Mouse (Mus musculus): ENCODE measurements around the gene Tnrc6b. TPM values are rescaled to one million over a fixed set of nuclear protein-coding genes. Genes with fewer than 3 reads are reported as not detected.

Gene Tnrc6b
- total and polyA plus RNA-seq, 3 experiments: 7.8 to 13.9 (median 8.0) TPM

DNA sequence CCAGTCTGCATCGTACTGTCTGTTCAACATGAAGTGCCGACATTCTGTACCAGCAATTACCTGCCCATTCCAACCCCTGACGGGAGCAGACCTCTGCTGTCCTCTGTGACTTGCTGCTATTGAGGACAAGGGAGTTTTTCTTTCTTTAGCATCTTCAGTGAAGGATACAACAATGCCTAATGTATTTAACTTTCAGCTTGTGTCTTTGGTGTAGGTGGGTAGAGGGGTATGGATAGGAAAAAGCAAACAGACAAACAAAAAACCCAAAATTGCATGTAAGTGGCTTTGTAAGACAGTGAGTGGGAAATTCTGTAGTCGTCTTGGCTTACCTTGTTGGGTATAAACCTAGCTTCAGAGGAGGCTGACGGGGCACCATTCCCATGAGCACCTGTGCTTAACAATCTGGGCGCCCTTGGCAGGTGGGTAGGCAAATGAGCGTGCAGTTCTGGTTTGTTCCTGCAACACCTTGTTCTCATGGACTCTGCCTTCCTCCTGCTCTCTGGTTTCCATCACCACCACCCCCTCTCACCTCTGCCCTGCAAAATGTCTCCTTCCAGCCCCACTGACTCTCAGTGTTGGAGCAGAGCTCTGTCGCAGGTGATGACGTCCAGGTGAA lies 220.3 kb downstream of the Tnrc6b start:
- no peak overlapping the region for H3K27ac ChIP-seq (ENCODE audit: control insufficient read depth, low read depth, low read length)
- TF ChIP-seq NRF1 (IDR thresholded peaks at IDR 0.05; ENCODE audit: insufficient read depth, low read depth, low read length, poor library complexity, severe bottlenecking) (no peak), MEF2A (IDR thresholded peaks at IDR 0.05; ENCODE audit: extremely low read depth, insufficient replicate concordance, low read depth, low read length, poor library complexity, severe bottlenecking) (no peak), TCF12 (IDR thresholded peaks at IDR 0.05; ENCODE audit: low read depth, low read length) (no peak), ZMIZ1 (IDR thresholded peaks at IDR 0.05; ENCODE audit: low read depth, low read length) (no peak), JUND (IDR thresholded peaks at IDR 0.05; ENCODE audit: low read depth, low read length) (no peak), NELFE (IDR thresholded peaks at IDR 0.05; ENCODE audit: low read depth, low read length) (no peak), USF2 (IDR thresholded peaks at IDR 0.05; ENCODE audit: borderline replicate concordance in 1 of 2, insufficient read depth in 1 of 2, low read depth in 1 of 2, low read length in 2 of 2) (no peak), POLR2AphosphoS5 (IDR thresholded peaks at IDR 0.05; ENCODE audit: borderline replicate concordance, low read depth, low read length) (no peak), POLR2AphosphoS2 (IDR thresholded peaks at IDR 0.05; ENCODE audit: low read length) (no peak), GABPA (IDR thresholded peaks at IDR 0.05; ENCODE audit: low read depth, low read length) (no peak), E2F4 (IDR thresholded peaks at IDR 0.05; ENCODE audit: borderline replicate concordance, low read depth, low read length) (no peak), ETS1 (IDR thresholded peaks at IDR 0.05; ENCODE audit: low read depth, low read length) (no peak), USF1 (IDR thresholded peaks at IDR 0.05; ENCODE audit: low read depth, low read length) (no peak), MAFK (IDR thresholded peaks at IDR 0.05; ENCODE audit: borderline replicate concordance, low read depth, low read length) (no peak), ELF1 (IDR thresholded peaks at IDR 0.05; ENCODE audit: low read depth, low read length) (no peak), ZC3H11A (IDR thresholded peaks at IDR 0.05; ENCODE audit: low read depth, low read length) (no peak), MAX (IDR thresholded peaks at IDR 0.05; ENCODE audit: low read length) (no peak), RAD21 (IDR thresholded peaks at IDR 0.05; ENCODE audit: low read depth, low read length) (no peak), MYC (IDR thresholded peaks at IDR 0.05; ENCODE audit: low read depth, low read length) (no peak)

DNA sequence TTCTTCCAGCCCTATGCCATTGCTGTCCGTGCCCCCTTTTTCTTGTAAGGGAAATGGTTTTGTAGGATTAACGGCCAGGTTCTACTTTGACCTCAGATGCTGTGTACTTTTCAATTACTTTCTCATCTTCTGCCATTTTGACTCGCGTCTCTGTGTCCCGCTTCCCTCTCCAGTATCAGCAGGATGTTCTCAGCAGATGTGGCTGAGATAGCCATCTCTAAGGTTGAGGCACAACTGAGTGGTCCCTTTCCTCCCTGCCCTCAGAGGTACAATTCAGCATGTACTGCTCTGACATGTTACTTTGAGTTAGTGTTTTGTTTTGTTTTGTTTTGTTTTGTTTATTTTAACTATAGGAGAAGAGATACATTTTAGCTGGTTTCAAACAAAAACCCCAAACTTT lies 223.7 kb downstream of the Tnrc6b start:
- H3K4me3 ChIP-seq (ENCODE audit: control insufficient read depth in 1 of 2, insufficient read depth in 1 of 2, low read depth in 2 of 2, low read length in 2 of 2): no peak overlapping the region
- no peak for TF ChIP-seq POLR2AphosphoS2 (IDR thresholded peaks at IDR 0.05; ENCODE audit: low read length)
- TF ChIP-seq UBTF (IDR thresholded peaks at IDR 0.05; ENCODE audit: borderline replicate concordance, insufficient read depth, low read depth, low read length): no peak
- no peak for TF ChIP-seq MAZ (IDR thresholded peaks at IDR 0.05; ENCODE audit: low read depth, low read length)
- no peak for TF ChIP-seq RCOR1 (IDR thresholded peaks at IDR 0.05; ENCODE audit: low read depth, low read length)
- no peak for TF ChIP-seq JUND (IDR thresholded peaks at IDR 0.05; ENCODE audit: low read depth, low read length)
- no peak for TF ChIP-seq CHD2 (IDR thresholded peaks at IDR 0.05; ENCODE audit: low read length)
- TF ChIP-seq USF1 (IDR thresholded peaks at IDR 0.05; ENCODE audit: low read depth, low read length): no peak
- TF ChIP-seq MYC (IDR thresholded peaks at IDR 0.05; ENCODE audit: low read depth, low read length): no peak
- TF ChIP-seq RAD21 (IDR thresholded peaks at IDR 0.05; ENCODE audit: low read depth, low read length): no peak
- TF ChIP-seq ZMIZ1 (IDR thresholded peaks at IDR 0.05; ENCODE audit: low read depth, low read length): no peak
- TF ChIP-seq SMC3 (IDR thresholded peaks at IDR 0.05; ENCODE audit: low read depth, low read length): no peak
- TF ChIP-seq E2F4 (IDR thresholded peaks at IDR 0.05; ENCODE audit: borderline replicate concordance, low read depth, low read length): no peak
- no peak for TF ChIP-seq TCF12 (IDR thresholded peaks at IDR 0.05; ENCODE audit: low read depth, low read length)
- no peak for TF ChIP-seq BHLHE40 (IDR thresholded peaks at IDR 0.05; ENCODE audit: borderline replicate concordance, low read depth, low read length)
- no peak for TF ChIP-seq NELFE (IDR thresholded peaks at IDR 0.05; ENCODE audit: low read depth, low read length)
- no peak for TF ChIP-seq GATA1 (IDR thresholded peaks at IDR 0.05; ENCODE audit: low read depth, low read length)
- H3K79me2 ChIP-seq (ENCODE audit: control insufficient read depth, insufficient read depth, low read length, poor library complexity): no peaks in the 10 kb centered on the region
- no peak for DNase-seq (ENCODE audit: low read depth, low spot score)
- no peaks in the 10 kb centered on the region; a peak in 1 of 4 replicates for H3K36me3 ChIP-seq (ENCODE audit: control insufficient read depth in 1 of 2, insufficient read depth in 2 of 2, low read length in 2 of 2)
- H3K9me3 ChIP-seq (replicated peaks; ENCODE audit: insufficient read depth, low read length): no peaks in the 10 kb centered on the region
- no peak overlapping the region for H3K27ac ChIP-seq (ENCODE audit: control insufficient read depth, low read depth, low read length)
- H3K4me1 ChIP-seq (ENCODE audit: control insufficient read depth in 1 of 2, insufficient read depth in 2 of 2, low read length in 2 of 2): no peaks in the 10 kb centered on the region
- no peaks in the 10 kb centered on the region for H3K27me3 ChIP-seq (ENCODE audit: control insufficient read depth in 1 of 2, insufficient read depth in 2 of 2, low read length in 2 of 2)
- no peak overlapping the region for H3K9ac ChIP-seq (ENCODE audit: control insufficient read depth, low read depth, low read length, poor library complexity, severe bottlenecking)

More for the DNA sequence above, 220.3 kb downstream of the Tnrc6b start:
- Histone ChIP-seq H3K27me3 (ENCODE audit: control insufficient read depth in 1 of 2, insufficient read depth in 2 of 2, low read length in 2 of 2) (no peaks in the 10 kb centered on the region), H3K4me1 (ENCODE audit: control insufficient read depth in 1 of 2, insufficient read depth in 2 of 2, low read length in 2 of 2) (no peaks in the 10 kb centered on the region), H3K9me3 (replicated peaks; ENCODE audit: insufficient read depth, low read length) (no peaks in the 10 kb centered on the region), H3K79me2 (ENCODE audit: control insufficient read depth, insufficient read depth, low read length, poor library complexity) (no peaks in the 10 kb centered on the region), H3K9ac (ENCODE audit: control insufficient read depth, low read depth, low read length, poor library complexity, severe bottlenecking) (no peak overlapping the region), H3K4me3 (ENCODE audit: control insufficient read depth in 1 of 2, insufficient read depth in 1 of 2, low read depth in 2 of 2, low read length in 2 of 2) (no peak overlapping the region), H3K36me3 (ENCODE audit: control insufficient read depth in 1 of 2, insufficient read depth in 2 of 2, low read length in 2 of 2) (peaks cover 0 to 6% of the 10 kb centered on the region in 2 experiments; a peak in 2 of 4 replicates)
- DNase-seq (ENCODE audit: low read depth, low spot score): no peak

Data from MEL (cell line).